Comparison of ENCODE assay signal across 10 mouse cellular contexts in genomic region chr19:40548796-40549515, GRCm38 (mm10). TPM values are rescaled to one million over a fixed set of nuclear protein-coding genes. Genes with fewer than 3 reads are reported as not detected.
DNase-seq lines count a peak whose midpoint lies in the region; ATAC-seq and TF ChIP-seq lines count a peak whose summit lies in the region.
"Had no signal": no experiment of that assay in that cellular context is flagged by ENCODE, and none has a peak within 500 bp of the region (broad histone marks: within the 10 kb centered on the region; RNA-seq: fewer than 3 reads in every experiment).

No protein-coding gene starts in this region.

- no peak for DNase-seq in heart, embryonic 10.5 days (ENCODE audit: low spot score)
- DNase-seq in heart, postnatal 14 days: no peak
- DNase-seq in liver, embryonic 14.5 days (ENCODE audit: low read depth in 3 of 3, low spot score in 3 of 3): no peak
- DNase-seq in liver, embryonic 11.5 days (ENCODE audit: low spot score): no peak
- peak; percentile 58 for DNase-seq in embryo, embryonic 10 days (ENCODE audit: low spot score)
- DNase-seq in adrenal gland, postnatal 14 days: no peak
- DNase-seq in thymus, postnatal 10 days (ENCODE audit: low spot score in 2 of 2): no peak
- DNase-seq: cerebellum, adult 2 months had no signal

- H3K27me3 ChIP-seq in heart, embryonic 10.5 days (ENCODE audit: insufficient read depth, poor library complexity, severe bottlenecking): peaks cover 5% of the 10 kb centered on the region; the same call in 1 of the 2 replicates
- no peaks in the 10 kb centered on the region for H3K27me3 ChIP-seq in liver, embryonic 14.5 days (ENCODE audit: control insufficient read depth, insufficient read depth, low read length)
- no peaks in the 10 kb centered on the region for H3K27me3 ChIP-seq in liver, embryonic 11.5 days (replicated peaks; ENCODE audit: control insufficient read depth, insufficient read depth, low read length)
- no peaks in the 10 kb centered on the region for H3K27me3 ChIP-seq in myocyte (ENCODE audit: control insufficient read depth, insufficient read depth, insufficient read length)
- H3K27me3 ChIP-seq: neural tube, embryonic 12.5 days had no signal

- no peak for TF ChIP-seq POLR2A in myocyte (IDR thresholded peaks at IDR 0.05; ENCODE audit: insufficient read length, low read depth)

- H3K79me2 ChIP-seq in myocyte (ENCODE audit: control insufficient read depth, insufficient read depth): no peaks in the 10 kb centered on the region

- no peak for ATAC-seq in liver, embryonic 14.5 days (ENCODE audit: insufficient read depth)
- no peak for ATAC-seq in liver, embryonic 11.5 days (replicated peaks; ENCODE audit: low FRiP score)

- H3K9ac ChIP-seq in liver, embryonic 14.5 days (replicated peaks): no peak overlapping the region
- no peak overlapping the region for H3K9ac ChIP-seq in liver, embryonic 11.5 days (ENCODE audit: low read depth, low read length)
- H3K9ac ChIP-seq: neural tube, embryonic 12.5 days had no signal

- no peak for TF ChIP-seq EP300 in liver, embryonic 14.5 days (IDR thresholded peaks at IDR 0.05; ENCODE audit: low read depth)

- H3ac ChIP-seq in myocyte (ENCODE audit: control insufficient read depth, insufficient read length): no peak overlapping the region

- H3K27ac ChIP-seq in heart, embryonic 10.5 days: 0 out of 2 replicates have a peak overlapping the region, but pooled peaks have one; percentile 3
- H3K27ac ChIP-seq in liver, embryonic 14.5 days: no peak overlapping the region
- no peak overlapping the region for H3K27ac ChIP-seq in liver, embryonic 11.5 days (ENCODE audit: low read depth, low read length)
- H3K27ac ChIP-seq: neural tube, embryonic 12.5 days had no signal

- 0 out of 2 replicates have a peak, but pooled peaks have one; percentile 16 for TF ChIP-seq CTCF in liver, embryonic 14.5 days (IDR thresholded peaks at IDR 0.05; ENCODE audit: low read depth)

- H3K36me3 ChIP-seq in heart, embryonic 10.5 days: peaks cover 39% of the 10 kb centered on the region
- H3K36me3 ChIP-seq in liver, embryonic 14.5 days (replicated peaks; ENCODE audit: control insufficient read depth, insufficient read depth, low read depth): peaks cover 19% of the 10 kb centered on the region
- H3K36me3 ChIP-seq in liver, embryonic 11.5 days (ENCODE audit: control insufficient read depth, insufficient read depth, low read length): peaks cover 20% of the 10 kb centered on the region
- peaks cover 20% of the 10 kb centered on the region for H3K36me3 ChIP-seq in myocyte (ENCODE audit: control insufficient read depth, insufficient read depth)

- intact Hi-C loops in heart, postnatal 14 days (cut with DNase I): no loop called here

- no peak overlapping the region for H3K4me2 ChIP-seq in liver, embryonic 14.5 days (ENCODE audit: low read depth)
- no peak overlapping the region for H3K4me2 ChIP-seq in liver, embryonic 11.5 days
- H3K4me2 ChIP-seq in myocyte (ENCODE audit: low read depth): no peak overlapping the region
- H3K4me2 ChIP-seq: neural tube, embryonic 12.5 days had no signal

- WGBS in heart, embryonic 10.5 days: 33% methylated on average over 5 of the region's 5 CpGs
- WGBS in liver, embryonic 14.5 days (ENCODE audit: insufficient replicate concordance): 49% methylated on average over 5 of the region's 5 CpGs
- WGBS in liver, embryonic 11.5 days: 52% methylated on average over 5 of the region's 5 CpGs

- H3K4me3 ChIP-seq in heart, embryonic 10.5 days: no peak overlapping the region
- no peak overlapping the region for H3K4me3 ChIP-seq in liver, embryonic 14.5 days (ENCODE audit: insufficient read depth in 1 of 2, low read depth in 2 of 2, low read length in 2 of 2)
- no peak overlapping the region for H3K4me3 ChIP-seq in liver, embryonic 11.5 days (ENCODE audit: low read depth, low read length)
- H3K4me3 ChIP-seq in myocyte: no peak overlapping the region
- H3K4me3 ChIP-seq: neural tube, embryonic 12.5 days had no signal

- peaks cover 14% of the 10 kb centered on the region for H3K4me1 ChIP-seq in heart, embryonic 10.5 days
- H3K4me1 ChIP-seq in liver, embryonic 14.5 days (replicated peaks; ENCODE audit: control insufficient read depth in 2 of 2, insufficient read depth in 2 of 2, low read length in 1 of 2): peaks cover 12 to 21% of the 10 kb centered on the region in 2 experiments
- peaks cover 7% of the 10 kb centered on the region; the same call in 1 of the 2 replicates for H3K4me1 ChIP-seq in liver, embryonic 11.5 days (replicated peaks; ENCODE audit: control insufficient read depth, insufficient read depth, low read length)
- H3K4me1 ChIP-seq: neural tube, embryonic 12.5 days had no signal

- H3K9me3 ChIP-seq in heart, embryonic 10.5 days: no peaks in the 10 kb centered on the region
- H3K9me3 ChIP-seq in liver, embryonic 14.5 days (ENCODE audit: control insufficient read depth, low read length): no peaks in the 10 kb centered on the region
- H3K9me3 ChIP-seq in liver, embryonic 11.5 days (ENCODE audit: control insufficient read depth, low read length): no peaks in the 10 kb centered on the region
- H3K9me3 ChIP-seq: neural tube, embryonic 12.5 days had no signal

TF ChIP-seq in myocyte, 11 proteins besides CTCF, POLR2A, EP300 and RAD21:
- TF ChIP-seq POLR2AphosphoS2 (IDR thresholded peaks at IDR 0.05; ENCODE audit: insufficient read length, low read depth) (peak; percentile 11), MYOG (IDR thresholded peaks at IDR 0.05; ENCODE audit: control insufficient read depth in 1 of 3, insufficient read depth in 1 of 3, insufficient read length in 2 of 3, low read depth in 2 of 3) (no peak)

RNA-seq across cellular contexts. Expression of gene Sorbs1, which starts 35.4 kb away (rescaled TPM):
- polyA plus RNA-seq in heart, embryonic 10.5 days (2016; fragmentation: Nextera tagmentation; extraction: Ambion mirVana): 71.2 and 98.1 TPM in 2 replicates
- total RNA-seq in heart, postnatal 14 days (2021): 100 to 1,000 TPM; 523 to 539 TPM
- 6.6 and 11.3 TPM in 2 replicates for polyA plus RNA-seq in liver, embryonic 14.5 days (2012; rRNA removed)
- polyA plus RNA-seq in liver, embryonic 14.5 days (2014; fragmentation: Nextera tagmentation; extraction: Ambion mirVana): 31.0 and 32.5 TPM in 2 replicates
- 41.9 and 45.0 TPM in 2 replicates for polyA plus RNA-seq in liver, embryonic 11.5 days (2014; fragmentation: Nextera tagmentation; extraction: Ambion mirVana)
- 38.8 TPM for polyA plus RNA-seq in myocyte (2012; fragmentation: generic; extraction: Trizol)
- 157 and 159 TPM in 2 replicates for total RNA-seq in adrenal gland, postnatal 14 days (2021)

RNA-seq across cellular contexts. Expression of gene Aldh18a1, which starts 39.3 kb away (rescaled TPM):
- polyA plus RNA-seq in heart, embryonic 10.5 days (2016; fragmentation: Nextera tagmentation; extraction: Ambion mirVana): 63.9 and 66.2 TPM in 2 replicates
- 10 to 100 TPM in 1 of 2 experiments, 1 to 10 TPM in 1; 9.9 to 12.2 TPM for total RNA-seq in heart, postnatal 14 days (2021)
- 20.5 and 26.7 TPM in 2 replicates for polyA plus RNA-seq in liver, embryonic 14.5 days (2012; rRNA removed)
- 25.6 and 30.8 TPM in 2 replicates for polyA plus RNA-seq in liver, embryonic 14.5 days (2014; fragmentation: Nextera tagmentation; extraction: Ambion mirVana)
- polyA plus RNA-seq in liver, embryonic 11.5 days (2014; fragmentation: Nextera tagmentation; extraction: Ambion mirVana): 103 and 114 TPM in 2 replicates
- 185 TPM for polyA plus RNA-seq in myocyte (2012; fragmentation: generic; extraction: Trizol)
- total RNA-seq in adrenal gland, postnatal 14 days (2021): 17.7 and 21.4 TPM in 2 replicates
